Mouse (Mus musculus) gonadal fat pad, adult 2 months (tissue): ENCODE measurements around the gene Thoc6. TPM values are rescaled to one million over a fixed set of nuclear protein-coding genes. Genes with fewer than 3 reads are reported as not detected.

Source experiments
- DNase-seq: peaks from one replicate; pipeline ENCODE4 v3.0.0-alpha.2; 2012; ENCODE audit warnings: low read depth
- polyA plus RNA-seq: library from polyadenylated mRNA; depleted of rRNA; stranded (reverse); fragments of >200 nt; gene quantifications from 2 replicates; pipeline ENCODE4 v1.2.3, GENCODE M21; 2012; rRNA removed

The Thoc6 gene
- 15.7 and 21.4 TPM in 2 replicates for polyA plus RNA-seq

GRCm38 (mm10) chr17:23673424-23674073 lies at the start of gene Thoc6, which contains the start of gene Hcfc1r1:
TSS of gene Thoc6 (minus strand) at chr17:23673882.
TSS of gene Hcfc1r1 (plus strand) at chr17:23673596.
- peak; percentile 90 for DNase-seq

DNA sequence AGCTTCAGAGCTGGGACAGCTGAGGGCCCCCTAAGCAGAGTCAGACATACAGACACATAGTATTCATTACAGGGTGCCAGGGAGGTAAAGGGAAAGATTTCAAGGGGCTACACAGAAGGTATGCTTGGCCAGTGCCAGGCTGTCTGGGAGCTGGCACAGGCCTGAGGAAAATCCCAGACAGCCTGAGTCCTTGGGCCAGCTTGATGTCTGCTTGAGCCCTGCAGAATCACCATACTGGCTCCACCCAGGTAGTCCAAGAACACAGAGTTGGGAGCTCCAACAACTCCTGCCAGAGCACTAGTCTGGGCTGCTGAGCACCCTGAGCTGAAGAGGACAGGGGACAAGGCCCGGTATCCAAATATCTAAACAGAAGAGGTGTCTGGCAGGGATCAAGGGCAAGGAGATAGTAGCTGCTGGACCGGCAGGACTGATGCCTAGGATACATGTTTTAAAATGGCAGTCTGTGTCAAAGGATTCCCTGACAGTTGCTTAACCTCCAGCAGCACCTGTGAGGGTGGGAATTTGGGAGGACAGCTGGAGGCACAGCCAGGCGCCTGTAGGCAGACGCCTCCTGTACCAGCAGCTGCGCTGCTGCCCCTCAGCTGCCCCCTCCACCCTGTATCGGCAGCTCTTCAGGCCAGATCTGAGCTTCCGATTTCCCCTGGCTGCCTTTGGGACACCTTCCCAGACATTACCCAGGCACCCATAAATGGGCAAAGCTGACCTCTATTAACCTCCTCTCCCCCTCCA lies 48.9 kb upstream of the Thoc6 start, which contains the start of gene 1520401A03Rik:
1520401A03Rik (minus strand) TSS at position 408 of the 750 bp plus-strand sequence.
- DNase-seq: no peak

DNA sequence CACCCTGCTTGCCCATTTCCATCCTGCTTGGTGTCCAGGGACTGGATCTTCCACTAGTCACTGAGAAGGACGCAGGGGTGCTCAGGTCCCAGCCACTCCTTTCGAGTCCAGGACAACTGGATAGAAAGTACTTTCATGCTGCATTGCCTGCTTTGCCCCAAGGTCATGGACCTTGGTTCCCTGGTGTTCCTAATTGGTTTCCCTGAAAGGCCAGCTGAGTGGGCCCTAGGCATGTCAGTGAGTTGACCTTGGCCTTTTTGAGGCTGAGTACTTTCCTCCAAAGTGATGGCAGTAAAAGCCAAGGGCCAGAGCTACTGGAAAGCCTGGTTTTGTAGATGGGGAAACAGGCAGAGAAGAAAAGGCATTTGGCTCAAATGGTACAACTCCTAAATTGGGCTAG lies 48.2 kb upstream of the Thoc6 start:
- DNase-seq: no peak

- no peak for DNase-seq
Measured at GRCm38 (mm10) chr17:23719455-23719854, 45.8 kb upstream of the Thoc6 start.

GRCm38 (mm10) chr17:23717003-23717402 lies 43.3 kb upstream of the Thoc6 start:
- no peak for DNase-seq

GRCm38 (mm10) chr17:23706212-23706611 lies 32.5 kb upstream of the Thoc6 start:
- no peak for DNase-seq

DNA sequence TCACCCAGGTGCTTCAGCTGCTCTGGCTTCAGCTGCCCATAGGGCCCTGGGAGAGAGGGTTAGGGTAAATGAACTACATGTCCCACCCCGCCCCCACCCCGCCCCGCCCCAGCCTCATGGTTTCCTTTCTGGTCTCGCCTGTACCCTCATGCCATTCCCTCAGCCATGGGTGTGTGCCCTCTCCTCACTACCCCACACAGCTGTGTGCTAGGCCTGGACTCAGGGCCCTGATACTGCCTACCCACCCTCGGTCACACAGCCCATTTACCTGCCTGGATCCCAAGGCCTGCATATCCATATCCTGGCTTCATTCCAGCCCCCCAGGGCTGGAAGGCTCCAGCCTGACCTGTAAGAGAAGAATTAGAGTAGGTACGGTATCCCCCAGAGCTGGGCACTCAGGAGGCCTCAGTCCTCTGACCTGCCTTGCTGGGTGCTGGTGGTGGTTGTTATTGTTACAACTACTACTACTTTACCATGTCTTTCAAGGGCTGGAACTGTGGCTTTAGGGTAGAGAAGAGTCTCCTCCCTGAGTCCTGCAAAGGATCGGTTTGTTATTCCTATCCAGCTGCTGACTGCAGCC lies 31.9 kb upstream of the Thoc6 start:
- no peak for DNase-seq

- no peak for DNase-seq
Measured at GRCm38 (mm10) chr17:23704741-23705140, 31.1 kb upstream of the Thoc6 start.

DNA sequence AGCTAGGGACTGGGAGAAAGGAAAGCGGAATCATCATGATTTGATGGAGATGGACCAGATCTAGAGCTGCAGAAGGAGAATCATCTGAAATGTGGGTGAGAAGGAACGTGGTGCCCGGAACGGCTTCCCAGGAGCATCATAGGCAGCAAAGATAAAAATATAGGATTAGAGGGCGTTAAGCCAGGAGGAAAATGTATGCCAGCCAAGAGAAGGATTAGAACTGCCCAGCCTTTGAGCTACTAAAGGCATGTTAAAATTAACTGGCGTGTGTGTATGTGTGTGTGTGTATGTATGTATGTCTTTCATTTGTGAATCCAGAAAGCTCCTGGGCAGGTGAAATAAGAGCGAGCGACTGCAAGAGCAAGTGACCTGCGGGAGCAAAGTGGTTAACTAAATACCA lies 29.6 kb upstream of the Thoc6 start:
- no peak for DNase-seq

GRCm38 (mm10) chr17:23700079-23700478 lies 26.4 kb upstream of the Thoc6 start:
- DNase-seq: no peak

GRCm38 (mm10) chr17:23699131-23700077 lies 25.7 kb upstream of the Thoc6 start:
- DNase-seq: no peak

GRCm38 (mm10) chr17:23695801-23696200 lies 22.1 kb upstream of the Thoc6 start:
- no peak for DNase-seq

GRCm38 (mm10) chr17:23694491-23694890 lies 20.8 kb upstream of the Thoc6 start:
- DNase-seq: no peak

- no peak for DNase-seq
Measured at GRCm38 (mm10) chr17:23683856-23684672, 10.4 kb upstream of the Thoc6 start, which contains the start of gene Cldn9. TSS of gene Cldn9 (minus strand) at chr17:23684026.

GRCm38 (mm10) chr17:23683226-23683625 lies 9.5 kb upstream of the Thoc6 start:
- no peak for DNase-seq

GRCm38 (mm10) chr17:23682530-23682929 lies 8.8 kb upstream of the Thoc6 start:
- DNase-seq: no peak

DNA sequence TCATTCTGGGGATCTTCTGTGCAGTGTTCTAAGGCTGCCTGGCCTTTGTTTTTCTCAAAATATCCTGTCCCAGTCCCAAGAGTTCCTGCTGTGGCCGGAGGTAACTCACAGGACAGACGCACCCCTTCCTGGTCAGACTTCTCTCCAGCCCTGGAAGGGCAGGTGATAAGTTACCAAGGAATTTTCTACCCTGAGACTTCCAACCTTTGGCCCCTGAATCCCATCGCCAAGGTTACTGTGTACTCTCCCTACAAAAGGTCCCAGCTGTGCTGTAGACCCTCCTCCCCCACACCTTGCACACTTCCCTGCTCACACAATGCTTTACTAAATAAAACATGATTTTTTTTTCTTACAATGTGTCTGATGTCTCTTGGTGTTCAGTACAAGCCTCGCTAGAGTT lies 8.4 kb upstream of the Thoc6 start:
- DNase-seq: no peak

- DNase-seq: no peak
Measured at GRCm38 (mm10) chr17:23681086-23681485, 7.4 kb upstream of the Thoc6 start.

GRCm38 (mm10) chr17:23680336-23680735 lies 6.7 kb upstream of the Thoc6 start:
- no peak for DNase-seq

DNA sequence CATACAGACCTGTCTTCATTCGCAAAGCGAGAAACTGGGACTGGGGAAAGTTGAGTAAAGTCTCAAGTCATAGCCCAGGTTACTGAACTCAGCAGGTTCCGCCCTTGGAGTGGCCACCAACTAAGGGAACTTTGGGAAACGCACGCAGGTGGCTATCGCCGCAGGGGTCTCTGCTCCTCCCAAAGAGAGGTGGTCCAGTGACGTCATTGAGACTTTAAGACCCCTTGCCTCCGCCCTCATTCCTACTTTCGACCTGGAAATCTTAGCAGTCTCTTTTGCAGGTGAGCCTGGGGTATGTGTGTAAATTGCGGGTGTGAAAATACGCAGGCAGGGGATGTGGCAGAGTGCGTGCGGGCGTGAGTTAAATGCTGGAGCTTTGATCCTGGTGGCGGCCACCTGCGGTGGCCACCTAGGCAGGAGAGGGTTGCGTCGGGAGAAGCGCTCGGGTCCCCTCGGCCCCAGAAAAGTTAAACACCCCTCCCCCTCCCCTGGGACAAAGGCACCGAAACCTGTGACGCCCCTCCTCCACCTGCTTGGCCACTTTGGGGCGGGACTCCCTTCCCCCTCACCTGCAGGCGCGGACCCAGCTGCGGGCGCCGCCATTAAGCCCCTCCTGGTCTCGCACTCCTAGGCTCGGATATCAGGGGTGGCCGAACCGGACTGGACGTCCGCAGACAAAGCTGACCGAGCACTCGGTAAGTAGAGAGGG lies 5.6 kb upstream of the Thoc6 start, which contains the start of gene Cldn6:
Cldn6 (plus strand) TSS at position 123 of the 709 bp plus-strand sequence.
- no peak for DNase-seq
